25 mouse cellular contexts compared by ENCODE assay signal in genomic region chr3:16115944-16116343, GRCm38 (mm10).
"Had no signal": no experiment of that assay in that cellular context is flagged by ENCODE, and none has a peak within 500 bp of the region (broad histone marks: within the 10 kb centered on the region; RNA-seq: fewer than 3 reads in every experiment).

No protein-coding gene starts in this region.

- H3K4me3 ChIP-seq: embryonic facial prominence, embryonic 10.5 days; embryonic facial prominence, embryonic 12.5 days; embryonic facial prominence, embryonic 13.5 days; embryonic facial prominence, embryonic 15.5 days; erythroblast, embryonic 14.5 days; forebrain, embryonic 10.5 days; forebrain, embryonic 12.5 days; forebrain, embryonic 13.5 days; forebrain, embryonic 15.5 days; gastrocnemius, adult 2 months; heart, adult 2 months had no signal

- ATAC-seq: forebrain, embryonic 13.5 days; forebrain, embryonic 14.5 days; forebrain, embryonic 15.5 days; forebrain, embryonic 16.5 days; forebrain, postnatal 0 days had no signal

- H3K27ac ChIP-seq: embryonic facial prominence, embryonic 10.5 days; embryonic facial prominence, embryonic 12.5 days; embryonic facial prominence, embryonic 13.5 days; embryonic facial prominence, embryonic 15.5 days; forebrain, embryonic 10.5 days; forebrain, embryonic 12.5 days; forebrain, embryonic 13.5 days; forebrain, embryonic 15.5 days; gastrocnemius, adult 2 months; heart, adult 2 months had no signal

- H3K4me2 ChIP-seq: embryonic facial prominence, embryonic 12.5 days; embryonic facial prominence, embryonic 13.5 days; embryonic facial prominence, embryonic 15.5 days; forebrain, embryonic 12.5 days; forebrain, embryonic 13.5 days; forebrain, embryonic 15.5 days had no signal

- DNase-seq: cerebellum, adult 9-10 months; cerebellum, adult 9-11 months; cerebellum, postnatal 10 days; cerebellum, postnatal 14 days; cerebellum, postnatal 25 days; cerebellum, postnatal 36 days; embryo, embryonic 11 days; forebrain, postnatal 0 days; gastrocnemius, adult 2 months; gastrocnemius, postnatal 10 days; gastrocnemius, postnatal 14 days; gastrocnemius, postnatal 25 days; heart, adult 18-20 months; heart, adult 2 months had no signal

- H3K9ac ChIP-seq: embryonic facial prominence, embryonic 12.5 days; embryonic facial prominence, embryonic 13.5 days; embryonic facial prominence, embryonic 15.5 days; forebrain, embryonic 12.5 days; forebrain, embryonic 13.5 days; forebrain, embryonic 15.5 days; forebrain, postnatal 0 days had no signal

- H3K9me3 ChIP-seq: embryonic facial prominence, embryonic 10.5 days; embryonic facial prominence, embryonic 12.5 days; embryonic facial prominence, embryonic 13.5 days; embryonic facial prominence, embryonic 15.5 days; forebrain, embryonic 12.5 days; forebrain, embryonic 13.5 days; forebrain, embryonic 15.5 days had no signal

- H3K27me3 ChIP-seq: embryonic facial prominence, embryonic 12.5 days; embryonic facial prominence, embryonic 13.5 days; embryonic facial prominence, embryonic 15.5 days; forebrain, embryonic 12.5 days; forebrain, embryonic 13.5 days; forebrain, embryonic 15.5 days had no signal

- H3K36me3 ChIP-seq: embryonic facial prominence, embryonic 10.5 days; embryonic facial prominence, embryonic 12.5 days; embryonic facial prominence, embryonic 13.5 days; embryonic facial prominence, embryonic 15.5 days; forebrain, embryonic 10.5 days; forebrain, embryonic 12.5 days; forebrain, embryonic 15.5 days had no signal

- H3K4me1 ChIP-seq: embryonic facial prominence, embryonic 10.5 days; embryonic facial prominence, embryonic 12.5 days; embryonic facial prominence, embryonic 13.5 days; embryonic facial prominence, embryonic 15.5 days; forebrain, embryonic 10.5 days; forebrain, embryonic 12.5 days; forebrain, embryonic 13.5 days; forebrain, embryonic 15.5 days had no signal
